Mouse (Mus musculus): ENCODE data around the gene Card14. TPM values are rescaled to one million over a fixed set of nuclear protein-coding genes. Genes with fewer than 3 reads are reported as not detected.
"Not testable (repeated sequence)": the region's sequence is repeated elsewhere in the genome, so short reads cannot be mapped to it uniquely, and the experiment has no call there.

The Card14 gene
- polyA plus RNA-seq, 1 experiment from 2014 or later: 0.26 TPM

- Histone ChIP-seq H3K4me3 (no peak overlapping the region), H3K36me3 (peaks cover 38% of the 10 kb centered on the region), H3K9ac (no peak overlapping the region), H3K27ac (no peak overlapping the region), H3K27me3 (replicated peaks) (no peaks in the 10 kb centered on the region), H3K9me3 (replicated peaks) (no peaks in the 10 kb centered on the region), H3K4me1 (no peaks in the 10 kb centered on the region), H3K4me2 (no peak overlapping the region)
- ATAC-seq: no peak
- WGBS (ENCODE audit: insufficient replicate concordance): 76% methylated on average over 15 of the region's 15 CpGs
Measured at GRCm38 (mm10) chr11:119281030-119281429, 26.5 kb upstream of the Card14 start.

GRCm38 (mm10) chr11:119285791-119286527 is 21.6 kb upstream of the Card14 start:
- Histone ChIP-seq H3K27ac (no peak overlapping the region), H3K27me3 (replicated peaks) (no peaks in the 10 kb centered on the region), H3K9me3 (replicated peaks) (no peaks in the 10 kb centered on the region), H3K9ac (no peak overlapping the region), H3K36me3 (peaks cover 71% of the 10 kb centered on the region), H3K4me2 (no peak overlapping the region), H3K4me3 (no peak overlapping the region), H3K4me1 (no peaks in the 10 kb centered on the region)
- no peak for ATAC-seq
- 75% methylated on average over 9 of the region's 9 CpGs for WGBS (ENCODE audit: insufficient replicate concordance)

GRCm38 (mm10) chr11:119287207-119287992 is 20.2 kb upstream of the Card14 start:
- Histone ChIP-seq H3K27me3 (replicated peaks) (no peaks in the 10 kb centered on the region), H3K9ac (no peak overlapping the region), H3K4me1 (no peaks in the 10 kb centered on the region), H3K4me2 (no peak overlapping the region), H3K4me3 (no peak overlapping the region), H3K9me3 (replicated peaks) (no peaks in the 10 kb centered on the region), H3K27ac (peak overlapping the region; percentile 20; the same call in 1 of the 2 replicates), H3K36me3 (peaks cover 83% of the 10 kb centered on the region)
- ATAC-seq: no peak
- WGBS (ENCODE audit: insufficient replicate concordance): 85% methylated on average over 20 of the region's 20 CpGs

GRCm38 (mm10) chr11:119292861-119293260 is 14.7 kb upstream of the Card14 start:
- 81% methylated on average over 8 of the region's 8 CpGs for WGBS (ENCODE audit: insufficient replicate concordance)
- not testable (repeated sequence) for H3K4me3 ChIP-seq; H3K27ac ChIP-seq; H3K27me3 ChIP-seq (replicated peaks); ATAC-seq; H3K4me1 ChIP-seq; H3K4me2 ChIP-seq; H3K9ac ChIP-seq; H3K9me3 ChIP-seq (replicated peaks)
- H3K36me3 ChIP-seq: peaks cover 98% of the 10 kb centered on the region

GRCm38 (mm10) chr11:119297996-119298395 is 9.6 kb upstream of the Card14 start:
- peak overlapping the region; percentile 90 for H3K4me2 ChIP-seq
- H3K9me3 ChIP-seq (replicated peaks): no peaks in the 10 kb centered on the region
- peak overlapping the region; percentile 97 for H3K9ac ChIP-seq
- WGBS (ENCODE audit: insufficient replicate concordance): 45% methylated on average over 6 of the region's 6 CpGs
- peak overlapping the region; percentile 98 for H3K4me3 ChIP-seq
- peaks cover 25% of the 10 kb centered on the region for H3K4me1 ChIP-seq
- ATAC-seq: no peak
- peaks cover 11% of the 10 kb centered on the region for H3K27me3 ChIP-seq (replicated peaks)
- peaks cover 55% of the 10 kb centered on the region for H3K36me3 ChIP-seq
- no peak overlapping the region for H3K27ac ChIP-seq

GRCm38 (mm10) chr11:119298917-119299316 is 8.7 kb upstream of the Card14 start:
- Histone ChIP-seq H3K9me3 (replicated peaks) (no peaks in the 10 kb centered on the region), H3K27ac (peak overlapping the region; percentile 86), H3K36me3 (peaks cover 45% of the 10 kb centered on the region), H3K4me1 (peaks cover 25% of the 10 kb centered on the region), H3K4me3 (peak overlapping the region; percentile 98), H3K4me2 (peak overlapping the region; percentile 90), H3K9ac (peak overlapping the region; percentile 97), H3K27me3 (replicated peaks) (peaks cover 20% of the 10 kb centered on the region)
- WGBS (ENCODE audit: insufficient replicate concordance): 13% methylated on average over 7 of the region's 7 CpGs
- no peak for ATAC-seq

GRCm38 (mm10) chr11:119299391-119300245 is 8.0 kb upstream of the Card14 start, which contains the start of gene Eif4a3:
TSS of gene Eif4a3 (minus strand) at chr11:119300089.
- Histone ChIP-seq H3K9ac (peak within 1 kb of the TSS; percentile 97), H3K9me3 (replicated peaks) (no peaks in the 10 kb centered on the region), H3K4me2 (peak within 1 kb of the TSS; percentile 90), H3K4me3 (peak within 1 kb of the TSS; percentile 98), H3K27ac (peak within 1 kb of the TSS; percentile 86), H3K27me3 (replicated peaks) (peaks cover 27% of the 10 kb centered on the region), H3K36me3 (peaks cover 38% of the 10 kb centered on the region), H3K4me1 (peaks cover 25% of the 10 kb centered on the region)
- under 1% methylated on average over 89 of the region's 89 CpGs for WGBS (ENCODE audit: insufficient replicate concordance)
- ATAC-seq: peak; percentile 93

GRCm38 (mm10) chr11:119300246-119300935 is 7.2 kb upstream of the Card14 start:
- 2% methylated on average over 31 of the region's 31 CpGs for WGBS (ENCODE audit: insufficient replicate concordance)
- Histone ChIP-seq H3K4me3 (peak overlapping the region; percentile 98), H3K27me3 (replicated peaks) (peaks cover 33% of the 10 kb centered on the region), H3K4me1 (peaks cover 25% of the 10 kb centered on the region), H3K27ac (peak overlapping the region; percentile 86), H3K4me2 (peak overlapping the region; percentile 90), H3K9ac (peak overlapping the region; percentile 97), H3K9me3 (replicated peaks) (no peaks in the 10 kb centered on the region), H3K36me3 (peaks cover 31% of the 10 kb centered on the region)
- ATAC-seq: peak; percentile 73; the same call in 1 of the 2 replicates

- H3K4me2 ChIP-seq: peak overlapping the region; percentile 90
- no peak for ATAC-seq
- H3K4me3 ChIP-seq: peak overlapping the region; percentile 98
- H3K36me3 ChIP-seq: peaks cover 25% of the 10 kb centered on the region
- H3K27me3 ChIP-seq (replicated peaks): peaks cover 33% of the 10 kb centered on the region
- no peaks in the 10 kb centered on the region for H3K9me3 ChIP-seq (replicated peaks)
- H3K4me1 ChIP-seq: peaks cover 25% of the 10 kb centered on the region
- H3K27ac ChIP-seq: no peak overlapping the region
- 23% methylated on average over 2 of the region's 2 CpGs for WGBS (ENCODE audit: insufficient replicate concordance)
- H3K9ac ChIP-seq: no peak overlapping the region; the same call in 1 of the 2 replicates
Measured at GRCm38 (mm10) chr11:119300986-119301385, 6.6 kb upstream of the Card14 start.

- no peaks in the 10 kb centered on the region for H3K9me3 ChIP-seq (replicated peaks)
- H3K36me3 ChIP-seq: no peaks in the 10 kb centered on the region
- peaks cover 8% of the 10 kb centered on the region for H3K4me1 ChIP-seq
- no peak for ATAC-seq
- peaks cover 68% of the 10 kb centered on the region for H3K27me3 ChIP-seq (replicated peaks)
- H3K9ac ChIP-seq: no peak overlapping the region
- H3K27ac ChIP-seq: no peak overlapping the region
- H3K4me3 ChIP-seq: no peak overlapping the region
- WGBS (ENCODE audit: insufficient replicate concordance): 33% methylated on average over 16 of the region's 16 CpGs
- H3K4me2 ChIP-seq: no peak overlapping the region
Measured at GRCm38 (mm10) chr11:119304904-119305712, 2.5 kb upstream of the Card14 start.
